Mouse (Mus musculus): ENCODE data around the gene Acpp. TPM values are rescaled to one million over a fixed set of nuclear protein-coding genes. Genes with fewer than 3 reads are reported as not detected.

Acpp gene
- total and polyA plus RNA-seq, 2 experiments from 2014 or later, result 0.25 to 3.1 TPM

- no peaks in the 10 kb centered on the region for H3K36me3 ChIP-seq (ENCODE audit: insufficient read depth, low read length)
- H3K4me2 ChIP-seq (ENCODE audit: low read depth, low read length), result no peak overlapping the region
- no peak overlapping the region for H3K4me3 ChIP-seq (ENCODE audit: low read length)
- 0 out of 2 replicates have a peak overlapping the region, but pooled peaks have one; percentile 36 for H3K27ac ChIP-seq
- H3K9me3 ChIP-seq (ENCODE audit: low read length), result no peaks in the 10 kb centered on the region
- H3K27me3 ChIP-seq (ENCODE audit: insufficient read depth, low read length), result no peaks in the 10 kb centered on the region
- no peak for ATAC-seq
- 41% methylated on average over 10 of the region's 10 CpGs for WGBS
- no peak overlapping the region for H3K9ac ChIP-seq (replicated peaks; ENCODE audit: low read length)
- no peak for TF ChIP-seq CTCF (IDR thresholded peaks at IDR 0.05; ENCODE audit: low read depth)
- H3K4me1 ChIP-seq (ENCODE audit: insufficient read depth, low read length), result no peaks in the 10 kb centered on the region
- no peak for DNase-seq (ENCODE audit: low spot score)
Measured at GRCm38 (mm10) chr9:104269349-104269871, 68.1 kb downstream of the Acpp start.

- no peak for TF ChIP-seq CTCF (IDR thresholded peaks at IDR 0.05; ENCODE audit: low read depth)
- Histone ChIP-seq H3K27me3 (ENCODE audit: insufficient read depth, low read length) (no peaks in the 10 kb centered on the region), H3K27ac (no peak overlapping the region), H3K4me3 (ENCODE audit: low read length) (no peak overlapping the region), H3K4me2 (ENCODE audit: low read depth, low read length) (no peak overlapping the region), H3K9me3 (ENCODE audit: low read length) (no peaks in the 10 kb centered on the region), H3K4me1 (ENCODE audit: insufficient read depth, low read length) (peaks cover 8% of the 10 kb centered on the region), H3K36me3 (ENCODE audit: insufficient read depth, low read length) (no peaks in the 10 kb centered on the region), H3K9ac (replicated peaks; ENCODE audit: low read length) (no peak overlapping the region)
- ATAC-seq (no peak), DNase-seq (ENCODE audit: low spot score) (no peak)
- WGBS, result 79% methylated on average over 2 of the region's 2 CpGs
Measured at GRCm38 (mm10) chr9:104264567-104264966, 73.0 kb downstream of the Acpp start.

GRCm38 (mm10) chr9:104262823-104263352, 74.7 kb downstream of the Acpp start, which contains the start of gene Dnajc13:
Dnajc13 (minus strand) TSS chr9:104262930.
- TF ChIP-seq CTCF (IDR thresholded peaks at IDR 0.05; ENCODE audit: low read depth), result no peak
- peaks cover 8% of the 10 kb centered on the region for H3K4me1 ChIP-seq (ENCODE audit: insufficient read depth, low read length)
- WGBS, result 1% methylated on average over 52 of the region's 60 CpGs

GRCm38 (mm10) chr9:104262016-104262762, 75.4 kb downstream of the Acpp start:
- peak; percentile 47 for DNase-seq (ENCODE audit: low spot score)

More at GRCm38 (mm10) chr9:104262823-104263352, 74.7 kb downstream of the Acpp start, which contains the start of gene Dnajc13:
- peak within 1 kb of the TSS; percentile 99 for H3K4me3 ChIP-seq (ENCODE audit: low read length)
- no peaks in the 10 kb centered on the region for H3K9me3 ChIP-seq (ENCODE audit: low read length)
- H3K9ac ChIP-seq (replicated peaks; ENCODE audit: low read length), result peak within 1 kb of the TSS; percentile 91
- H3K36me3 ChIP-seq (ENCODE audit: insufficient read depth, low read length), result no peaks in the 10 kb centered on the region
- peak; percentile 99 for ATAC-seq
- no peaks in the 10 kb centered on the region for H3K27me3 ChIP-seq (ENCODE audit: insufficient read depth, low read length)
- peak within 1 kb of the TSS; percentile 84 for H3K4me2 ChIP-seq (ENCODE audit: low read depth, low read length)
- peak within 1 kb of the TSS; percentile 86 for H3K27ac ChIP-seq
- peak; percentile 99 for DNase-seq (ENCODE audit: low spot score)

GRCm38 (mm10) chr9:104260306-104260705, 77.2 kb downstream of the Acpp start:
- 48% methylated on average over 4 of the region's 4 CpGs for WGBS
- no peak overlapping the region for H3K4me2 ChIP-seq (ENCODE audit: low read depth, low read length)

More at GRCm38 (mm10) chr9:104262016-104262762, 75.4 kb downstream of the Acpp start:
- Histone ChIP-seq H3K4me3 (ENCODE audit: low read length) (peak overlapping the region; percentile 99), H3K9me3 (ENCODE audit: low read length) (no peaks in the 10 kb centered on the region), H3K9ac (replicated peaks; ENCODE audit: low read length) (peak overlapping the region; percentile 91), H3K27ac (peak overlapping the region; percentile 86), H3K4me1 (ENCODE audit: insufficient read depth, low read length) (peaks cover 8% of the 10 kb centered on the region), H3K36me3 (ENCODE audit: insufficient read depth, low read length) (no peaks in the 10 kb centered on the region), H3K4me2 (ENCODE audit: low read depth, low read length) (peak overlapping the region; percentile 84), H3K27me3 (ENCODE audit: insufficient read depth, low read length) (no peaks in the 10 kb centered on the region)
- TF ChIP-seq CTCF (IDR thresholded peaks at IDR 0.05; ENCODE audit: low read depth), result no peak
- ATAC-seq, result peak; percentile 72
- 1% methylated on average over 42 of the region's 46 CpGs for WGBS

GRCm38 (mm10) chr9:104256085-104256484, 81.5 kb downstream of the Acpp start:
- Histone ChIP-seq H3K4me3 (ENCODE audit: low read length) (no peak overlapping the region), H3K27ac (no peak overlapping the region), H3K9me3 (ENCODE audit: low read length) (no peaks in the 10 kb centered on the region), H3K4me1 (ENCODE audit: insufficient read depth, low read length) (0 out of 2 replicates have a peak, but pooled peaks cover 3% of the 10 kb centered on the region), H3K4me2 (ENCODE audit: low read depth, low read length) (no peak overlapping the region), H3K27me3 (ENCODE audit: insufficient read depth, low read length) (no peaks in the 10 kb centered on the region), H3K9ac (replicated peaks; ENCODE audit: low read length) (no peak overlapping the region), H3K36me3 (ENCODE audit: insufficient read depth, low read length) (no peaks in the 10 kb centered on the region)
- 68% methylated on average over 2 of the region's 2 CpGs for WGBS
- no peak for TF ChIP-seq CTCF (IDR thresholded peaks at IDR 0.05; ENCODE audit: low read depth)
- ATAC-seq (no peak), DNase-seq (ENCODE audit: low spot score) (no peak)

More at GRCm38 (mm10) chr9:104260306-104260705, 77.2 kb downstream of the Acpp start:
- Histone ChIP-seq H3K36me3 (ENCODE audit: insufficient read depth, low read length) (no peaks in the 10 kb centered on the region), H3K4me1 (ENCODE audit: insufficient read depth, low read length) (peaks cover 8% of the 10 kb centered on the region), H3K4me3 (ENCODE audit: low read length) (no peak overlapping the region), H3K27me3 (ENCODE audit: insufficient read depth, low read length) (no peaks in the 10 kb centered on the region), H3K27ac (no peak overlapping the region), H3K9me3 (ENCODE audit: low read length) (no peaks in the 10 kb centered on the region), H3K9ac (replicated peaks; ENCODE audit: low read length) (no peak overlapping the region)
- TF ChIP-seq CTCF (IDR thresholded peaks at IDR 0.05; ENCODE audit: low read depth), result no peak
- ATAC-seq (no peak), DNase-seq (ENCODE audit: low spot score) (no peak)
